ENCODE assay signal across 9 mouse cellular contexts in genomic region chr11:101602491-101602890, GRCm38 (mm10). TPM values are rescaled to one million over a fixed set of nuclear protein-coding genes. Genes with fewer than 3 reads are reported as not detected.
DNase-seq lines count a peak whose midpoint lies in the region; ATAC-seq and TF ChIP-seq lines count a peak whose summit lies in the region.
"Had no signal": no experiment of that assay in that cellular context is flagged by ENCODE, and none has a peak within 500 bp of the region (broad histone marks: within the 10 kb centered on the region; RNA-seq: fewer than 3 reads in every experiment).

No protein-coding gene starts in this region.

- H3K9ac ChIP-seq in hindbrain, embryonic 14.5 days: no peak overlapping the region
- no peak overlapping the region for H3K9ac ChIP-seq in hindbrain, embryonic 12.5 days
- H3K9ac ChIP-seq in limb, embryonic 14.5 days (ENCODE audit: low read depth, low read length, severe bottlenecking): no peak overlapping the region
- H3K9ac ChIP-seq: embryonic facial prominence, embryonic 15.5 days had no signal

- 10% methylated on average over 3 of the region's 3 CpGs for WGBS in hindbrain, embryonic 14.5 days
- WGBS in hindbrain, embryonic 12.5 days: 12% methylated on average over 3 of the region's 3 CpGs
- WGBS in limb, embryonic 14.5 days: 3% methylated on average over 3 of the region's 3 CpGs

- H3K36me3 ChIP-seq in hindbrain, embryonic 14.5 days (replicated peaks; ENCODE audit: control insufficient read depth, insufficient read depth): no peaks in the 10 kb centered on the region
- no peaks in the 10 kb centered on the region for H3K36me3 ChIP-seq in hindbrain, embryonic 12.5 days
- H3K36me3 ChIP-seq in G1E (replicated peaks): no peaks in the 10 kb centered on the region
- H3K36me3 ChIP-seq in limb, embryonic 14.5 days (ENCODE audit: control insufficient read depth, insufficient read depth, low read length): no peaks in the 10 kb centered on the region
- H3K36me3 ChIP-seq: embryonic facial prominence, embryonic 15.5 days had no signal

- TF ChIP-seq POLR2A in limb, embryonic 14.5 days (IDR thresholded peaks at IDR 0.05; ENCODE audit: borderline replicate concordance, extremely low read depth, insufficient read depth, insufficient read length): no peak

- peak; percentile 66 for DNase-seq in hindbrain, embryonic 14.5 days (ENCODE audit: low spot score)
- peak; percentile 21 for DNase-seq in G1E (ENCODE audit: low spot score)
- DNase-seq in embryo, embryonic 10 days (ENCODE audit: low spot score): peak; percentile 90
- DNase-seq in limb, embryonic 14.5 days (ENCODE audit: low spot score): peak; percentile 85
- DNase-seq in retina, postnatal 1 day: peak; percentile 83
- DNase-seq in right cerebral cortex, postnatal 25 days: no peak
- DNase-seq in left cerebral cortex, adult 18-20 months (ENCODE audit: low spot score in 2 of 2): no peak

- ATAC-seq in hindbrain, embryonic 14.5 days (ENCODE audit: low FRiP score): no peak
- ATAC-seq in hindbrain, embryonic 12.5 days (ENCODE audit: low FRiP score): no peak
- no peak for ATAC-seq in G1E (ENCODE audit: extremely low read depth, insufficient number of reproducible peaks, low FRiP score, poor library complexity, severe bottlenecking)
- ATAC-seq in limb, embryonic 14.5 days (ENCODE audit: low FRiP score, low read depth): no peak

- no peaks in the 10 kb centered on the region for H3K27me3 ChIP-seq in hindbrain, embryonic 14.5 days (ENCODE audit: control insufficient read depth, insufficient read depth, low read length)
- no peaks in the 10 kb centered on the region for H3K27me3 ChIP-seq in hindbrain, embryonic 12.5 days
- peaks cover 16% of the 10 kb centered on the region for H3K27me3 ChIP-seq in G1E (ENCODE audit: insufficient read depth, low read length)
- H3K27me3 ChIP-seq in limb, embryonic 14.5 days (ENCODE audit: control insufficient read depth, insufficient read depth, low read length): no peaks in the 10 kb centered on the region
- H3K27me3 ChIP-seq: embryonic facial prominence, embryonic 15.5 days had no signal

- H3K27ac ChIP-seq in hindbrain, embryonic 14.5 days: no peak overlapping the region
- no peak overlapping the region for H3K27ac ChIP-seq in hindbrain, embryonic 12.5 days
- no peak overlapping the region for H3K27ac ChIP-seq in limb, embryonic 14.5 days (replicated peaks; ENCODE audit: low read depth, low read length)
- H3K27ac ChIP-seq: embryonic facial prominence, embryonic 15.5 days had no signal

- TF ChIP-seq CTCF in G1E (IDR thresholded peaks at IDR 0.05; ENCODE audit: low read depth, low read length): no peak

- H3K9me3 ChIP-seq in hindbrain, embryonic 14.5 days (ENCODE audit: control insufficient read depth, low read length): no peaks in the 10 kb centered on the region
- no peaks in the 10 kb centered on the region for H3K9me3 ChIP-seq in hindbrain, embryonic 12.5 days (replicated peaks)
- H3K9me3 ChIP-seq in G1E (replicated peaks): no peaks in the 10 kb centered on the region
- H3K9me3 ChIP-seq in limb, embryonic 14.5 days (ENCODE audit: control insufficient read depth, low read length): no peaks in the 10 kb centered on the region
- H3K9me3 ChIP-seq: embryonic facial prominence, embryonic 15.5 days had no signal

- no peak overlapping the region for H3K4me2 ChIP-seq in hindbrain, embryonic 14.5 days (replicated peaks)
- H3K4me2 ChIP-seq in hindbrain, embryonic 12.5 days (replicated peaks): no peak overlapping the region
- H3K4me2 ChIP-seq in limb, embryonic 14.5 days (replicated peaks; ENCODE audit: low read depth, low read length, severe bottlenecking): no peak overlapping the region
- H3K4me2 ChIP-seq: embryonic facial prominence, embryonic 15.5 days had no signal

- H3K4me3 ChIP-seq in hindbrain, embryonic 14.5 days (replicated peaks; ENCODE audit: low read length): no peak overlapping the region
- H3K4me3 ChIP-seq in hindbrain, embryonic 12.5 days: no peak overlapping the region
- H3K4me3 ChIP-seq in G1E (ENCODE audit: low read depth, low read length): no peak overlapping the region
- H3K4me3 ChIP-seq in limb, embryonic 14.5 days (replicated peaks; ENCODE audit: low read length): no peak overlapping the region
- H3K4me3 ChIP-seq: embryonic facial prominence, embryonic 15.5 days had no signal

- H3K4me1 ChIP-seq in hindbrain, embryonic 14.5 days (replicated peaks; ENCODE audit: control insufficient read depth, insufficient read depth, low read length): no peaks in the 10 kb centered on the region
- H3K4me1 ChIP-seq in hindbrain, embryonic 12.5 days: no peaks in the 10 kb centered on the region
- peaks cover 6% of the 10 kb centered on the region; the same call in 1 of the 2 replicates for H3K4me1 ChIP-seq in G1E (ENCODE audit: insufficient read depth, low read depth, low read length)
- H3K4me1 ChIP-seq in limb, embryonic 14.5 days (ENCODE audit: control insufficient read depth, insufficient read depth, low read length): no peaks in the 10 kb centered on the region

RNA-seq across cellular contexts. Expression of gene Gm11634, which starts 3.4 kb away (rescaled TPM):
- polyA plus RNA-seq in hindbrain, embryonic 14.5 days (2014; fragmentation: Nextera tagmentation; extraction: Ambion mirVana): not detected in 2 replicates
- not detected in 2 replicates for polyA plus RNA-seq in hindbrain, embryonic 12.5 days (2016; fragmentation: Nextera tagmentation; extraction: Ambion mirVana)
- total RNA-seq in G1E (2014; fragmentation: Nextera tagmentation) (not detected in 2 replicates), G1E (2017) (not detected in 2 replicates)
- polyA plus RNA-seq in G1E (2012): not detected in 2 replicates
- polyA plus RNA-seq in limb, embryonic 14.5 days (2012; rRNA removed): not detected in 2 replicates
- not detected in 2 replicates for polyA plus RNA-seq in limb, embryonic 14.5 days (2014; fragmentation: Nextera tagmentation; extraction: Ambion mirVana)
- total RNA-seq in left cerebral cortex, adult 18-20 months (2021): not detected
- polyA plus RNA-seq: embryonic facial prominence, embryonic 15.5 days had no signal

RNA-seq across cellular contexts. Expression of gene Tmem106a, which starts 20.4 kb away (rescaled TPM):
- 4.7 and 4.8 TPM in 2 replicates for polyA plus RNA-seq in hindbrain, embryonic 14.5 days (2014; fragmentation: Nextera tagmentation; extraction: Ambion mirVana)
- polyA plus RNA-seq in hindbrain, embryonic 12.5 days (2016; fragmentation: Nextera tagmentation; extraction: Ambion mirVana): 3.9 and 4.9 TPM in 2 replicates
- 3.4 and 7.8 TPM in 2 replicates for total RNA-seq in G1E (2014; fragmentation: Nextera tagmentation)
- 1.6 and 2.9 TPM in 2 replicates for total RNA-seq in G1E (2017)
- polyA plus RNA-seq in G1E (2012): 1.00 and 1.0 TPM in 2 replicates
- 9.3 and 11.6 TPM in 2 replicates for polyA plus RNA-seq in limb, embryonic 14.5 days (2012; rRNA removed)
- polyA plus RNA-seq in limb, embryonic 14.5 days (2014; fragmentation: Nextera tagmentation; extraction: Ambion mirVana): 3.8 and 5.4 TPM in 2 replicates
- total RNA-seq in left cerebral cortex, adult 18-20 months (2021): 1 to 10 TPM; 1.6 to 2.0 TPM

RNA-seq across cellular contexts. Expression of gene Rdm1, which starts 24.5 kb away (rescaled TPM):
- 13.7 and 16.6 TPM in 2 replicates for polyA plus RNA-seq in hindbrain, embryonic 14.5 days (2014; fragmentation: Nextera tagmentation; extraction: Ambion mirVana)
- polyA plus RNA-seq in hindbrain, embryonic 12.5 days (2016; fragmentation: Nextera tagmentation; extraction: Ambion mirVana): 29.4 and 35.4 TPM in 2 replicates
- total RNA-seq in G1E (2014; fragmentation: Nextera tagmentation) (15.4 and 23.8 TPM in 2 replicates), G1E (2017) (10.8 and 13.8 TPM in 2 replicates)
- 3.0 and 3.8 TPM in 2 replicates for polyA plus RNA-seq in G1E (2012)
- 35.5 and 36.0 TPM in 2 replicates for polyA plus RNA-seq in limb, embryonic 14.5 days (2012; rRNA removed)
- 39.2 and 39.4 TPM in 2 replicates for polyA plus RNA-seq in limb, embryonic 14.5 days (2014; fragmentation: Nextera tagmentation; extraction: Ambion mirVana)
- total RNA-seq in left cerebral cortex, adult 18-20 months (2021): 10 to 100 TPM in 1 of 2 experiments, 1 to 10 TPM in 1; 9.0 to 11.0 TPM

RNA-seq across cellular contexts. Expression of gene Nbr1, which starts 50.5 kb away (rescaled TPM):
- 90.1 and 93.0 TPM in 2 replicates for polyA plus RNA-seq in hindbrain, embryonic 14.5 days (2014; fragmentation: Nextera tagmentation; extraction: Ambion mirVana)
- 122 and 128 TPM in 2 replicates for polyA plus RNA-seq in hindbrain, embryonic 12.5 days (2016; fragmentation: Nextera tagmentation; extraction: Ambion mirVana)
- total RNA-seq in G1E (2014; fragmentation: Nextera tagmentation) (102 and 109 TPM in 2 replicates), G1E (2017) (97.6 and 99.4 TPM in 2 replicates)
- 43.8 and 45.6 TPM in 2 replicates for polyA plus RNA-seq in G1E (2012)
- 82.7 and 93.1 TPM in 2 replicates for polyA plus RNA-seq in limb, embryonic 14.5 days (2012; rRNA removed)
- polyA plus RNA-seq in limb, embryonic 14.5 days (2014; fragmentation: Nextera tagmentation; extraction: Ambion mirVana): 62.8 and 71.3 TPM in 2 replicates
- total RNA-seq in left cerebral cortex, adult 18-20 months (2021): 100 to 1,000 TPM; 135 to 198 TPM

RNA-seq across cellular contexts. Expression of gene Brca1, which starts 50.7 kb away (rescaled TPM):
- 3.2 TPM in 2 replicates for polyA plus RNA-seq in hindbrain, embryonic 14.5 days (2014; fragmentation: Nextera tagmentation; extraction: Ambion mirVana)
- polyA plus RNA-seq in hindbrain, embryonic 12.5 days (2016; fragmentation: Nextera tagmentation; extraction: Ambion mirVana): 11.2 and 12.1 TPM in 2 replicates
- total RNA-seq in G1E (2014; fragmentation: Nextera tagmentation) (69.3 and 175 TPM in 2 replicates), G1E (2017) (67.5 and 71.0 TPM in 2 replicates)
- 16.7 and 35.0 TPM in 2 replicates for polyA plus RNA-seq in G1E (2012)
- 8.7 and 9.9 TPM in 2 replicates for polyA plus RNA-seq in limb, embryonic 14.5 days (2012; rRNA removed)
- polyA plus RNA-seq in limb, embryonic 14.5 days (2014; fragmentation: Nextera tagmentation; extraction: Ambion mirVana): 10.7 and 11.6 TPM in 2 replicates
- 1 to 10 TPM in 1 of 2 experiments, under 1 TPM in 1; 0.74 to 1.2 TPM for total RNA-seq in left cerebral cortex, adult 18-20 months (2021)

Comparison
In these comparisons a context has a peak if more than half of its experiments do, and no peak if none do; other contexts are left out.
1. DNase-seq: peak in hindbrain, embryonic 14.5 days (single experiment), G1E (single experiment), embryo, embryonic 10 days (single experiment), limb, embryonic 14.5 days (single experiment) and retina, postnatal 1 day (single experiment); none in right cerebral cortex, postnatal 25 days (single experiment) and left cerebral cortex, adult 18-20 months (0 of 2).